Mouse (Mus musculus): ENCODE measurements around the gene Spag5. TPM values are rescaled to one million over a fixed set of nuclear protein-coding genes. Genes with fewer than 3 reads are reported as not detected.

Spag5 gene
- total RNA-seq, 2 experiments from 2014 or later, result 259 to 464 TPM

DNA sequence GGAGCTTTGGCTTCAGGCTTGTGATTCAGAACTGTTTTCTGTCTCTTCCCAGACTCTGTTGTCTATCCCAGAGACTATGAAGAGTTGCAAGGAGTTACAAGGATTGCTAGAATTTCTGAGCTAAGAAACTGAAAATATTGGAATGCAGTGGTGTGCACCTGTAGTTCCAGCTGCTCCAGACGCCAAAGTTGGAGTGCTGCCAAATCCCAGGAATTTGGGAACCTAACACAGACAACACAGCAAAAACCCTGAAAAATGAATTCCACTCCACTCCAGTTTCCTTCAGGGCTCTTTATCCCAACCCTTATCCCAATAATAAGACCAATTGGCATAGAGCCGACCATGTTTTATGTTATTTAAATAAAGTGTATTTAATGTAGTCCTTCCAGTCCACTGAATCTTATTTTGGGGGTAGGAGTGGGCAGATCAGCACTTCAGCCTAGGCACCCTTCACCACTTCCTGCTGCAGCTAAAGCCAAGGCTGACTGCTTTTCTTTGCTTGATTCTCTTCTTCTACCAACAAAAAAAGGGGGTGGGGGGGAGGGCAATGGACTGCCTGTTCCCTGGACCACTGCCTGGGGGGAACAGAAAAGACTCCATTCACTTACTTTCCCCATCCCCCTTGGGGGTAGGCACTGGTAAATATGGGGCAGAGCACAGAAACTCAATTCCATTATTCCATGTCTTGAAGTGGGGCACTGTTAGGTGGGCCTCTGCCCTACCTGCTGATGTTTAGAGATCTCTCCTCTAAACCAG lies 20.9 kb downstream of the Spag5 start:
- ATAC-seq (replicated peaks; ENCODE audit: low FRiP score, poor library complexity, severe bottlenecking), result no peak

GRCm38 (mm10) chr11:78322860-78323259 lies 21.5 kb downstream of the Spag5 start, which contains the start of gene Aldoc:
TSS of gene Aldoc (plus strand) at chr11:78322968.
- ATAC-seq (replicated peaks; ENCODE audit: low FRiP score, poor library complexity, severe bottlenecking), result peak; percentile 93

DNA sequence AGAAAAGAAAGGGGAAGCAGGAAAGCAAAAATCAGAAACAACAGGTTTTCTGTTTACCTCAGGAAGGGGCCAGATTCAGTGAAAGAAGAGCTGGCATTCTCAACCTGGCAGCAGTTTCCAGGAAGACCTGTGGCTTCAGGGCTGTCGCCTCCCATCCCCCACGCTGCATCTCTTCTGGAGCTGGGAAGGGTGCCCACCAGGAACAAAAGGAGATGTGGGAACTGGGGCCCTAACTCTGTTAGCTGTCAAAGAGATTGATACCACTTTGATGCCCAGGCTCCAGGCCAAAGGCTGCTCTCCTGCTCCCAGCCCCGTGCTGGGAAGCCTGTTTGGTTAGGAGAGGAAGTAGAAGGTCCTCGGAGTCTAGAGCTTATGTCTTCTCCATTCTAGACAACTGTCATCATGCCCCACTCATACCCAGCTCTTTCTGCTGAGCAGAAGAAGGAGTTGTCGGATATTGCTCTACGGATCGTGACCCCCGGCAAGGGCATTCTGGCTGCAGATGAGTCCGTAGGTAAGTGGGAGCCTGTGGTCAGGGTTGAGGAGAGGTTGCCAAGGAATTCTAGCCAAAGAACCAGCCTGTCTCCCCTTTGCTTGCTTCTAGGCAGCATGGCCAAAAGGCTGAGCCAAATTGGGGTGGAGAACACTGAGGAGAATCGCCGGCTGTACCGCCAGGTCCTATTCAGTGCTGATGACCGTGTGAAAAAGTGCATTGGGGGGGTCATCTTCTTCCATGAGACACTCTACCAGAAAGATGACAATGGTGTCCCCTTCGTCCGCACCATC lies 22.9 kb downstream of the Spag5 start:
- ATAC-seq (replicated peaks; ENCODE audit: low FRiP score, poor library complexity, severe bottlenecking), result no peak

- no peak for ATAC-seq (replicated peaks; ENCODE audit: low FRiP score, poor library complexity, severe bottlenecking)
Measured at GRCm38 (mm10) chr11:78324965-78325364, 23.6 kb downstream of the Spag5 start.

GRCm38 (mm10) chr11:78327215-78327614 lies 25.9 kb downstream of the Spag5 start:
- no peak for ATAC-seq (replicated peaks; ENCODE audit: low FRiP score, poor library complexity, severe bottlenecking)

DNA sequence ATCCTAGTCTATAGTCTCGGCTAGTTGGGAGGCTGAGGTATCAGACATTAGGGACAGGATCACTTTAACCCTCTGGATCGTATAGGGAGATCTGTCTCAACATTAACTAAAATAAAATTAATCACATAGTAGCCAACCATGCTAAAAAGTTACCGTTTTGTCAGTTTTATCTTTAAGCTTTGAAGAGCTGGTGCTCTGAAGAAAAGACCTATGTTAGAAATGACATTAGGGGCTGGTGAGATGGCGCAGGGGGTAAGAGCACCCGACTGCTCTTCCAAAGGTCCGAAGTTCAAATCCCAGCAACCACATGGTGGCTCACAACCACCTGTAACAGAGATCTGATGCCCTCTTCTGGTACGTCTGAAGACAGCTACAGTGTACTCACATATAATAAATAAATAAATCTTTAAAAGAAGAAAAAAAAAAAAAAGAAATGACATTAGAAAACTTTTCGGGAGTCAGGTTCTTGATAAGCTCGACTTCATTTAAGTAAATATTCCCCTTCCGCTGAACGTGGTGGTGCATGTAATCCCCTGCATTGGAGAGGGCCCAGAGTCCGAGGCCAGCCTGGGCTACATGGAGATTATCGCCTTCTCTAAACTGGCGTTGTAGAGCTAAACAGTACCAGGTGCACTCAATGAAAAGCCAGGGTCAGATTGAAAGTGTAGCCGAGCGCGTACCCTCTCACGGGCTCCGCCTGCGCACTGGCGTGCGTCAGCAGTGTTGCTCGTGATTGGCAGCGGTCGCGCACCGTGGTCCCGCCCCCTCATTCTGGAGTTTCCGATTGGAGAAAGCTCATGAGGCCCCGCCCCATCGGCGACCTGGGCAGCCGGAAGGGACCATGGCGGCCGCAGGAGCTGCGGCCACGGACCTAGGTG lies 26.5 kb downstream of the Spag5 start, which contains the start of gene Pigs:
Pigs (plus strand) TSS at position 782 of the 878 bp plus-strand sequence.
- peak; percentile 100 for ATAC-seq (replicated peaks; ENCODE audit: low FRiP score, poor library complexity, severe bottlenecking)

DNA sequence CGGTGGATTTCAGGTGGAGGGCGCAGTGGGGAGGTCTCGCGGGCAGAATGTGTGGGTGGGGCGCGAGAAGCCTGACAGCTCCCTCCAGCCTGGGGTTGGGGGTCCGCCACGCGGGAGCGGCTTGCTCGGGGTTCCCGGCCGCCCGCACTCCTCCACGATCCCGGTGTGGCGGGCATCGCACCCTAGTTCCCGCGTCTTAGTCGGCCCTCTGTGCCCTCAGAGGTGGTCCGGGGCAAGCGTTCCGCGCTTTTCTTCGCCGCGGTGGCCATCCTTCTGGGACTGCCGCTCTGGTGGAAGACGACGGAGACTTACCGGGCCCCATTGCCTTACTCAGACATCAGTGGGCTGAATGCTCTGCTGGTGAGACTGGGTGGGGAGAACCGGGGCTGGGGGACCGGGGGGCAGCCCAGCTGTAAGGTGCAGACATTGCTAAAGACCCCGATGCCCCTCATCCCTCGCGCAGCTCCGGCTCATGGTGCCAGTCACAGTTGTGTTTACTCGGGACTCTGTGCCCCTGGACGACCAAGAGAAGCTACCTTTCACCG lies 27.3 kb downstream of the Spag5 start:
- peak; percentile 58 for ATAC-seq (replicated peaks; ENCODE audit: low FRiP score, poor library complexity, severe bottlenecking)

GRCm38 (mm10) chr11:78332676-78333075 lies 31.3 kb downstream of the Spag5 start:
- ATAC-seq (replicated peaks; ENCODE audit: low FRiP score, poor library complexity, severe bottlenecking), result no peak

- ATAC-seq (replicated peaks; ENCODE audit: low FRiP score, poor library complexity, severe bottlenecking), result no peak
Measured at GRCm38 (mm10) chr11:78333992-78334391, 32.7 kb downstream of the Spag5 start.

- ATAC-seq (replicated peaks; ENCODE audit: low FRiP score, poor library complexity, severe bottlenecking), result no peak
Measured at GRCm38 (mm10) chr11:78337040-78337439, 35.7 kb downstream of the Spag5 start.

DNA sequence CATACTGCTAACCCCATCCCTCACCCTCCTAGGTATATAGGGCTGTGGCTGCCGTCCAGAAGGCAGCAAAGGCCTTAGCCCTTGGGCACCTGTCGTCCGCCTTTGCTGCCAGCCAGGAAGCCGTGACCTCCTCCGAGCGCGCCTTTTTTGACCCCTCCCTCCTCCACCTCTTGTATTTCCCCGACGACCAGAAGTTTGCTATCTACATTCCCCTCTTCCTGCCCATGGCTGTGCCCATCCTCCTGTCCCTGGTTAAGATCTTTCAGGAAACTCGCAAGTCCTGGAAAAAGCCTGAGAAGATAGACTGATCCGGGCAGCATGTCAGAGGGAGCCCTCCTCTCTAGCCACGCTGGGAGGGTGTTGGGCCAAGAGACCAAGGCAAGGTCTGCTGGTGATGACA lies 40.4 kb downstream of the Spag5 start:
- no peak for ATAC-seq (replicated peaks; ENCODE audit: low FRiP score, poor library complexity, severe bottlenecking)

GRCm38 (mm10) chr11:78343381-78344327 lies 42.3 kb downstream of the Spag5 start, which contains the start of gene Unc119:
TSS of gene Unc119 (plus strand) at chr11:78343482.
- peak; percentile 76 for ATAC-seq (replicated peaks; ENCODE audit: low FRiP score, poor library complexity, severe bottlenecking)

DNA sequence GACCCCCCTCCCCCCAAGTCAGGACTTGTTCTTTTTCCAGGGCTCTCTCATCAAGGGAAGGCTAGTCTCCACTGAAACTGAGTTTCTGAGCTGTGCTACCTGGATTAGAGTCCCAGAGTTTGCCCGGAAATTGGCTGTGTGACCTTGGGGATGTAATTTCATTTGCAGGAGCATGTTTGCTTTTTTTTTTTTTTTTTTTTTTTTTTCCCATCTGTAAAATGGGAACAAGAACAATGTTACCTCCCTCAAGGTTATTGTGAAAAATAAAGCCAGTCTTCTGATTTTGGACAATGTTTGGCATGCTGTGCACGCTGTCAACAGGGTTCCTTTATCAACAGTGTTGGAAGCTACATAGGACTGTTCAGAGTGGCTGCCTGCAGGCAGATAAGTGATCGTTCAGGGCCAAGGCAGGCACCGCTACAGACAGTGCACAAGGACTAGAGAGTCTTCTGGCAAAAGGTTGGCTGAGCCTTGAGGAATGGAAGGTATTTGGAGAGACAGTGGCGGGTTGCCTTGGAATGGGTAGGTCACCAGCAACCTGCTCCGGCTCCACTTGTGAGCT lies 43.1 kb downstream of the Spag5 start:
- ATAC-seq (replicated peaks; ENCODE audit: low FRiP score, poor library complexity, severe bottlenecking), result peak; percentile 65

DNA sequence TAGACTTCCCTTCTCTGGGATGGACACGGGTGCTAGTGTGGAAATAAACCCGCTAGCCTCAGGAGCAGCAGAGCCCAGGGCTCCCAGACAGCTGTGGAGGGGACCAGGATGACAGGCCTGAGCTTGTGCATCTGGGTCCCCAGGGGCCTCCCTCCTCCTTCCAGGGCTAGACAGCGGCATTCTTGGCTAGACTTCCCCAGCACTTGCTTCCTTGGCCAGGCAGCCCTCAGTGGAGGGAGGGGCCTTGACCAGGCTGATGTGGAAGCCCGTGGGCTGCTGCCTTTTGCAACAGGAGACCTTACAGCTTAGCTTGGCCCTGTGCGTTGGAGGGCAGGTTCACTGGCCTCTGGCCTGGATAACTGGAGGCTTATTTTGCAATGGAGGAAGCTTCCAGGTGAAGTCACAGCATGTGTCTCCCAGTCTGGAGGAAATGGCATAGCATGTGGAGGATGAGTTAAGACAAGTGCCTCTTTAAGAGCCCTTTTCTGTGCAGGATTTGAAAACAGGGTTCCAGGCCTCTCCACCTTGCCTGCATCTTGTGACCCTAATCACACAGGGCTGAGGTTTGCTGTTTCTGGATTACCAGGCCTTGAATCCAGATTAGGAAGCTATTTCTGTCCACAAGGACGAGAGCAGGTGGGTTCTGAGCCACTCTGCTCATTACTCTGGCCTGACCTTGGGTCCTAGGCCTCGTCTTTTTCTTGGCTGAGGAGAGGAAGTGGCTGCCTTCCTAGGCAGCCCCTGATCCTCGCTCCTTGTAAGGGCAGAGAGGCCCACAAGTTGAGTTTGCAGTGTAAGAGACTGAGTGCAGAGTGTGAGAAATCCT lies 43.8 kb downstream of the Spag5 start:
- ATAC-seq (replicated peaks; ENCODE audit: low FRiP score, poor library complexity, severe bottlenecking), result no peak

GRCm38 (mm10) chr11:78345801-78346200 lies 44.5 kb downstream of the Spag5 start:
- no peak for ATAC-seq (replicated peaks; ENCODE audit: low FRiP score, poor library complexity, severe bottlenecking)

DNA sequence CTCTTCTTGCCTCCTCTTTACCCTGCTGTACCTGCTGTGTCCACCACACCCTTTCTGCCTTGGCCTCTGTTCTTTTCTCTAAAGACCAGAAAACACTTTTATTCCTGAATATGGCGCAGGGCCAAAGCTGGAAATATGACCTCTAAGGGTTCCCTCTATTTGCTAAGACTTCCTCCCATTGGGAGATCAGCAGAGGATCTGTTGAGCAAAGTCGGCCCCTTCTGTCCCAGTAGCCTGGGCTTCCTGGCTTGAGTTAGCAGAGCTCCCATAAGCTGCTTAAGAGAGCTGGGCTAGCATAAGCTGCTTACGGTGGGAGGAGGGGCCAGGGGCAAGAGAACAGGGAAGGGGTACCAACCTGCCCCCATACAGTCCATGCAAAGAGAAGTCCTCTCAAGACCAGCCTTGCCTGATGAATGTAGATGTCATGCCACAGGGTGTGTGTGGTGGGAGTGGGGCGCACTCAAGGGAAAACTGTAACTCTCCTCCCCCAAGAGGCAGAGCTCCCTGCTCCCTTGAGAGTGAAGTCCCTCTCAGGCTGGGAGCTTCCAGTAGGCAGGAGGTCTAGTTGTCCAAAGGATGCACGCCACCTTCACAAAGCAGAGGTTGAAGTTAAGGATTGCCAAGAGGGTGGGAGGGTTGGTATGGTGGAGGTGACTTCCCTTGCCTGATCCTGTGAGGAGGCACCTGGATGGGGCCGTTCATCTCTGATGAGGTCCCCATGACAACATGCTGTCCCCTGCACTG lies 45.2 kb downstream of the Spag5 start:
- ATAC-seq (replicated peaks; ENCODE audit: low FRiP score, poor library complexity, severe bottlenecking), result no peak
